Mouse (Mus musculus) spleen, adult 2 months (tissue): ENCODE measurements around the gene Clec4a4. TPM values are rescaled to one million over a fixed set of nuclear protein-coding genes. Genes with fewer than 3 reads are reported as not detected.

Source experiments
- DNase-seq, 2 experiments: peaks; one replicate each; pipeline versions ENCODE4 v3.0.0 to v3.0.0-alpha.2; 2012 to 2021; ENCODE audit warnings: low spot score in 2 of 2, low read depth in 1 of 2
- H3K27ac ChIP-seq: fragments of 200-500 bp; 2 replicates; pipeline ENCODE4 v1.5.1; 2012; ENCODE audit warnings: low read length, inconsistent platforms; ENCODE audit not compliant: insufficient read depth
- H3K27me3 ChIP-seq: fragments of 200-500 bp; 2 replicates; pipeline ENCODE4 v1.6.1; 2012; ENCODE audit warnings: mild to moderate bottlenecking, moderate library complexity, low read length, inconsistent platforms; ENCODE audit not compliant: control insufficient read depth, insufficient read depth
- H3K36me3 ChIP-seq: fragments of 200-500 bp; 2 replicates; pipeline ENCODE4 v1.6.1; 2012; ENCODE audit warnings: mild to moderate bottlenecking, low read length, inconsistent platforms; ENCODE audit not compliant: control insufficient read depth, insufficient read depth
- H3K4me1 ChIP-seq: fragments of 200-500 bp; 2 replicates; pipeline ENCODE4 v1.6.1; 2011; ENCODE audit warnings: inconsistent platforms; ENCODE audit not compliant: control insufficient read depth, insufficient read depth, insufficient read length
- H3K4me3 ChIP-seq: fragments of 200-500 bp; 2 replicates; pipeline ENCODE4 v1.5.1; 2011; ENCODE audit warnings: mild to moderate bottlenecking, inconsistent platforms; ENCODE audit not compliant: insufficient read depth, insufficient read length; ENCODE audit errors: extremely low read depth
- CTCF ChIP-seq: fragments of 200-500 bp; IDR thresholded peaks from 2 replicates; pipeline ENCODE4 v1.5.1; 2011; ENCODE audit warnings: mild to moderate bottlenecking, inconsistent platforms; ENCODE audit not compliant: insufficient read depth, insufficient read length, insufficient replicate concordance; ENCODE audit errors: extremely low read depth
- POLR2A ChIP-seq: fragments of 200-500 bp; IDR thresholded peaks from 2 replicates; pipeline ENCODE4 v1.6.1; 2011; ENCODE audit warnings: low read depth, low read length, inconsistent platforms
- WGBS: fragments of 180-500 bp; shearing (Covaris S2); methylation state at CpG from one replicate; pipeline ENCODE4 v1.1.7; 2018; 5-methylcytosine and 5-hydroxymethylcytosine counted together
- polyA plus RNA-seq: library from polyadenylated mRNA; depleted of rRNA; stranded (reverse); fragments of >200 nt; gene quantifications from 2 replicates; pipeline ENCODE4 v1.2.3, GENCODE M21; 2012; rRNA removed

Gene Clec4a4
- polyA plus RNA-seq, 1 experiment = 0.81 TPM

DNA sequence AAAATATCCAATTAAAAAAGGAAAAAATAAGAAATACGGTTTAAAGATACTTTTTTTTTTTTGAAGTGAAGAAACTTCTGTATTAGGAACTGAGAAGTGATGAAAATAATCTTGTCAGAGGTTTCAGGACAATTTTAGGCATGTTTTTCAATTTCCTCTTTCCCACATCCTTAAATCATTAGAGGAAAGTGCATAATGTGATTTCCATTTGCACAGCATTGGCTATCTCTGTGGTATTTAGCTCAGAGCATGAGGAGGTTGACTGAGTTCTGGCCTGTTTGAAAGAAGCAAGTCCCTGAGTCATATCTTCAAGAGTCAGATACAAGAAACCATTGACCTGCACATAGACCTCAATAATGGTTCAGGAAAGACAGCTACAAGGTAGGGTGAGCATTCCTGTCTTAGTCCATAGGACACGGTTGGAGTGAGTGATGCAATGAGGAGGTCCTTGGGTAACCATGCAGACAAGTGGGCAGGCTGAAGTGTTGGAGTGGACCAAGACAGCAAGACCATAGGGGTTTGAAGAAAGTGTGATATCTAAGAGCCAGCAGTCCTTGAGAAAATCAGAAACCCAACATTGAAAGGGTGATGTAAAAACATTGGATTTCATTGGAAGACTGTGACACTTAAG lies 59.7 kb downstream of the Clec4a4 start, which contains the start of gene Clec4b1:
TSS of gene Clec4b1 (plus strand) at position 221 of the 631 bp plus-strand sequence.
- WGBS = 77% methylated on average over 2 of the region's 2 CpGs
- Histone ChIP-seq H3K4me3 (no peak within 1 kb of the TSS), H3K27ac (no peak within 1 kb of the TSS), H3K27me3 (no peaks in the 10 kb centered on the region), H3K4me1 (no peaks in the 10 kb centered on the region), H3K36me3 (no peaks in the 10 kb centered on the region)
- no peak for DNase-seq
- no peak for TF ChIP-seq POLR2A
- no peak for TF ChIP-seq CTCF

Other genes with a start within 250 kb of the Clec4a4 start
- gene Slc2a3, start 188.7 kb upstream of the Clec4a4 start, polyA plus RNA-seq = 17.8 and 18.5 TPM in 2 replicates
- 14.8 and 16.7 TPM in 2 replicates for gene Foxj2, start 170.5 kb upstream of the Clec4a4 start, polyA plus RNA-seq
- gene C3ar1, start 134.2 kb upstream of the Clec4a4 start, polyA plus RNA-seq = 0.33 and 0.45 TPM in 2 replicates
- gene Necap1, start 115.9 kb upstream of the Clec4a4 start, polyA plus RNA-seq = 7.1 and 7.4 TPM in 2 replicates
- gene Clec4a1, start 68.5 kb upstream of the Clec4a4 start, polyA plus RNA-seq = 6.8 and 9.3 TPM in 2 replicates
- gene Clec4a3, start 37.9 kb upstream of the Clec4a4 start, polyA plus RNA-seq = 2.7 and 3.5 TPM in 2 replicates
- 1.3 and 2.2 TPM in 2 replicates for gene Clec4b1, start 59.6 kb downstream of the Clec4a4 start, polyA plus RNA-seq
- gene Clec4a2, start 116.1 kb downstream of the Clec4a4 start, polyA plus RNA-seq = 2.9 and 5.9 TPM in 2 replicates
- 0.12 and 0.36 TPM in 2 replicates for gene Clec4b2, start 182.5 kb downstream of the Clec4a4 start, polyA plus RNA-seq
- gene Clec4n, start 239.5 kb downstream of the Clec4a4 start, polyA plus RNA-seq = 10.5 and 18.2 TPM in 2 replicates